Mouse (Mus musculus) MEL (cell line): ENCODE measurements around the gene Myl10. TPM values are rescaled to one million over a fixed set of nuclear protein-coding genes. Genes with fewer than 3 reads are reported as not detected.

Experiments used
- DNase-seq: peaks from one replicate; pipeline ENCODE4 v3.0.0; 2011; ENCODE audit warnings: low read depth, low spot score
- H3K27ac ChIP-seq: 2 replicates; pipeline ENCODE4 v1.5.1; 2012; ENCODE audit warnings: low read depth, mild to moderate bottlenecking, control low read depth, low read length, moderate library complexity; ENCODE audit not compliant: control insufficient read depth
- H3K27me3 ChIP-seq, 2 experiments: fragments of 150-350 bp in 1 of 2; sonication (generic) in 1 of 2; 2 replicates each; pipeline ENCODE4 v1.6.1; 2012; ENCODE audit warnings: low read length in 2 of 2, mild to moderate bottlenecking in 2 of 2, improper control_type of control experiment in 1 of 2, moderate library complexity in 1 of 2; ENCODE audit not compliant: insufficient read depth in 2 of 2, control insufficient read depth in 1 of 2
- H3K36me3 ChIP-seq, 2 experiments: 2 replicates each; pipeline ENCODE4 v1.6.1; 2012 to 2014; ENCODE audit warnings: low read length in 2 of 2, improper control_type of control experiment in 1 of 2, inconsistent platforms in 1 of 2, mild to moderate bottlenecking in 1 of 2; ENCODE audit not compliant: insufficient read depth in 2 of 2, control insufficient read depth in 1 of 2
- H3K4me1 ChIP-seq, 2 experiments: fragments of 150-350 bp in 1 of 2; sonication (generic) in 1 of 2; 2 replicates each; pipeline ENCODE4 v1.6.1; 2012; ENCODE audit warnings: low read length in 2 of 2, improper control_type of control experiment in 1 of 2, mild to moderate bottlenecking in 1 of 2; ENCODE audit not compliant: insufficient read depth in 2 of 2, control insufficient read depth in 1 of 2
- H3K4me3 ChIP-seq, 2 experiments: fragments of 150-350 bp in 1 of 2; sonication (generic) in 1 of 2; 2 replicates each; pipeline ENCODE4 v1.5.1; 2012; ENCODE audit warnings: low read depth in 2 of 2, low read length in 2 of 2, mild to moderate bottlenecking in 2 of 2, moderate library complexity in 2 of 2, control low read depth in 1 of 2, improper control_type of control experiment in 1 of 2; ENCODE audit not compliant: control insufficient read depth in 1 of 2, insufficient read depth in 1 of 2
- H3K79me2 ChIP-seq: 2 replicates; pipeline ENCODE4 v1.6.1; 2012; ENCODE audit warnings: mild to moderate bottlenecking, low read length, moderate library complexity; ENCODE audit not compliant: control insufficient read depth, poor library complexity, insufficient read depth
- H3K9ac ChIP-seq: 2 replicates; pipeline ENCODE4 v1.6.1; 2012; ENCODE audit warnings: low read depth, mild to moderate bottlenecking, control low read depth, low read length, moderate library complexity; ENCODE audit not compliant: control insufficient read depth, poor library complexity, severe bottlenecking
- H3K9me3 ChIP-seq: fragments of 150-350 bp; sonication (generic); replicated peaks from 2 replicates; pipeline ENCODE4 v1.6.1; 2012; ENCODE audit warnings: mild to moderate bottlenecking, low read length, improper control_type of control experiment, moderate library complexity; ENCODE audit not compliant: insufficient read depth
- CHD1 ChIP-seq: IDR thresholded peaks from 2 replicates; pipeline ENCODE4 v1.6.1; 2012; ENCODE audit warnings: low read depth, mild to moderate bottlenecking, inconsistent platforms, low read length, improper control_type of control experiment
- EP300 ChIP-seq, 2 experiments: IDR thresholded peaks; 2 replicates each; pipeline ENCODE4 v1.6.1; 2011; ENCODE audit warnings: improper control_type of control experiment in 2 of 2, low read length in 2 of 2, low read depth in 1 of 2, mild to moderate bottlenecking in 1 of 2
- ETS1 ChIP-seq: IDR thresholded peaks from 2 replicates; pipeline ENCODE4 v1.6.1; 2012; ENCODE audit warnings: low read depth, mild to moderate bottlenecking, inconsistent platforms, low read length, improper control_type of control experiment, moderate library complexity
- HCFC1 ChIP-seq: IDR thresholded peaks from 2 replicates; pipeline ENCODE4 v1.6.1; 2012; ENCODE audit warnings: low read depth, mild to moderate bottlenecking, inconsistent platforms, low read length, improper control_type of control experiment, moderate library complexity
- JUND ChIP-seq: IDR thresholded peaks from 2 replicates; pipeline ENCODE4 v1.6.1; 2011; ENCODE audit warnings: low read depth, mild to moderate bottlenecking, improper control_type of control experiment, low read length
- MAFK ChIP-seq: IDR thresholded peaks from 2 replicates; pipeline ENCODE4 v1.6.1; 2011; ENCODE audit warnings: low read depth, mild to moderate bottlenecking, low read length, improper control_type of control experiment, borderline replicate concordance
- MXI1 ChIP-seq: IDR thresholded peaks from 2 replicates; pipeline ENCODE4 v1.6.1; 2011; ENCODE audit warnings: mild to moderate bottlenecking, low read depth, low read length, improper control_type of control experiment
- MYB ChIP-seq: IDR thresholded peaks from 2 replicates; pipeline ENCODE4 v1.6.1; 2011; ENCODE audit warnings: mild to moderate bottlenecking, low read depth, low read length, improper control_type of control experiment
- NELFE ChIP-seq: IDR thresholded peaks from 2 replicates; pipeline ENCODE4 v1.6.1; 2011; ENCODE audit warnings: low read depth, low read length, improper control_type of control experiment
- NRF1 ChIP-seq: IDR thresholded peaks from 2 replicates; pipeline ENCODE4 v1.6.1; 2014; ENCODE audit warnings: low read depth, mild to moderate bottlenecking, inconsistent platforms, low read length, improper control_type of control experiment, moderate library complexity; ENCODE audit not compliant: poor library complexity, insufficient read depth, severe bottlenecking
- POLR2AphosphoS2 ChIP-seq: IDR thresholded peaks from 2 replicates; pipeline ENCODE4 v1.6.1; 2011; ENCODE audit warnings: low read length, improper control_type of control experiment
- POLR2AphosphoS5 ChIP-seq: IDR thresholded peaks from 2 replicates; pipeline ENCODE4 v1.6.1; 2012; ENCODE audit warnings: low read depth, borderline replicate concordance, mild to moderate bottlenecking, inconsistent platforms, low read length, moderate library complexity, mixed read lengths
- RAD21 ChIP-seq: IDR thresholded peaks from 2 replicates; pipeline ENCODE4 v1.6.1; 2011; ENCODE audit warnings: mild to moderate bottlenecking, low read depth, low read length, improper control_type of control experiment
- SIN3A ChIP-seq: IDR thresholded peaks from 2 replicates; pipeline ENCODE4 v1.6.1; 2012; ENCODE audit warnings: low read length, improper control_type of control experiment, inconsistent platforms
- SMC3 ChIP-seq: IDR thresholded peaks from 2 replicates; pipeline ENCODE4 v1.6.1; 2011; ENCODE audit warnings: low read depth, low read length, improper control_type of control experiment
- TCF12 ChIP-seq: IDR thresholded peaks from 2 replicates; pipeline ENCODE4 v1.6.1; 2014; ENCODE audit warnings: low read depth, mild to moderate bottlenecking, inconsistent platforms, low read length, improper control_type of control experiment, moderate library complexity
- ZC3H11A ChIP-seq: IDR thresholded peaks from 2 replicates; pipeline ENCODE4 v1.6.1; 2012; ENCODE audit warnings: low read depth, mild to moderate bottlenecking, inconsistent platforms, low read length, improper control_type of control experiment
- ZKSCAN1 ChIP-seq: IDR thresholded peaks from 2 replicates; pipeline ENCODE4 v1.6.1; 2012; ENCODE audit warnings: low read depth, mild to moderate bottlenecking, inconsistent platforms, low read length, improper control_type of control experiment, moderate library complexity
- polyA plus RNA-seq, 2 experiments: library from polyadenylated mRNA; stranded (reverse) in 1 of 2; unstranded in 1 of 2; fragments of >175 nt in 1 of 2; fragments of >200 nt in 1 of 2; gene quantifications; 2 replicates each; pipeline versions ENCODE4 v1.2.1 to v1.2.4; 2012; ENCODE audit warnings: low replicate concordance in 2 of 2, low read depth in 1 of 2; ENCODE audit not compliant: insufficient read length in 2 of 2, insufficient read depth in 1 of 2, missing spikeins in 1 of 2
- total RNA-seq: library from RNA; depleted of rRNA; stranded (reverse); fragments of 300-350 nt; gene quantifications from 2 replicates; pipeline ENCODE4 v1.2.3, GENCODE M21; 2012

Myl10 gene
- total and polyA plus RNA-seq, 3 experiments: 0.11 to 0.42 TPM; not detected in 1

DNA sequence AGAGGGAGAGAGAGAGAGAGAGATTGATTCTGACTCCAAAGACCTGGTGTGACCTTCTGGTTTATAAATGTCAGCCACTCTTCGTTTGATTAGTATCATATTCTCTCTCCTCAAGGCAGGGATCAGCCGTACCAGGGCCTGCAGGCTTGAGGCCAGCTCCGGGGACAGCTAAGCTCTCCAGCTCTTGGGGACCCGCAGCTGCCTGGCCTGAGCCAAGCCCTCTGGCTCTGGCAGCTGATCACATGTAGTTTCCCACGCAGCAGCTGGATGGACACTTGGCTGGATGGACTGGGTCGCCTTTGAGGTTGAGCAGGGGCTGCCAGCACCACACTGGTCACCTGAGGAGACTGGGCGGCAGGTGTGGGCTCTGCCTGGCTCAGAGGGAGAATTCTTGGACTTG is 5.4 kb upstream of the Myl10 start:
- H3K27me3 ChIP-seq: no peaks in the 10 kb centered on the region; a peak in 1 of 4 replicates
- H3K4me1 ChIP-seq: no peaks in the 10 kb centered on the region
- no peak overlapping the region for H3K4me3 ChIP-seq
- TF ChIP-seq POLR2AphosphoS2 (no peak), EP300 (IDR thresholded peaks at IDR 0.05; ENCODE audit: low read depth in 1 of 2, low read length in 2 of 2) (no peak), TCF12 (no peak), RAD21 (no peak), ETS1 (no peak), ZC3H11A (no peak), JUND (no peak), MAFK (no peak), SMC3 (no peak), HCFC1 (no peak), ZKSCAN1 (no peak), MYB (no peak), SIN3A (no peak)
- H3K27ac ChIP-seq: no peak overlapping the region
- H3K9ac ChIP-seq: no peak overlapping the region
- no peak for DNase-seq
- no peaks in the 10 kb centered on the region for H3K79me2 ChIP-seq
- no peaks in the 10 kb centered on the region for H3K36me3 ChIP-seq
- H3K9me3 ChIP-seq: no peaks in the 10 kb centered on the region

DNA sequence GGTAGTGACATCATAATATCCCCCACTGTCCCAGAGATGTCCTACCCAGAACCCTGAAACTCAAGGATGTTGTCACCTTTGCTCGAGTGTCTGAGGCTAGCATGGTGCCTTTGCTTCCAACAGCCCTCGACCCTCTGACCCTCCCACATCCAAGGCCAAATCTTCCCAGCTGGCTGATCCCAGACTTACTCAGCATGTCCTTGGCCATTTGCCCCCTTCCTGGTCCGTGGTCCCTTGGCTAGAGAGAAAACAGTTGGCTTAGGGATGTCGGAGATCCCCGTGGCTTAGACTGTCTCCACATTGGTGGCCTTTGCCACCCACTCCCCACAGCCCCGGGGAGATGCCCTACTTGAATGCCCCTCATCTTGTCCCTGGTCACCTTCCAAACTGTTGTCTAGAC is 4.1 kb upstream of the Myl10 start:
- no peak for TF ChIP-seq NRF1
- no peak for TF ChIP-seq CHD1
- TF ChIP-seq, all 39 proteins: peak for 0
- no peak for DNase-seq
- Histone ChIP-seq H3K4me1 (no peaks in the 10 kb centered on the region), H3K27me3 (no peaks in the 10 kb centered on the region; a peak in 1 of 4 replicates), H3K4me3 (no peak overlapping the region), H3K36me3 (no peaks in the 10 kb centered on the region), H3K27ac (no peak overlapping the region), H3K9me3 (no peaks in the 10 kb centered on the region), H3K9ac (no peak overlapping the region), H3K79me2 (no peaks in the 10 kb centered on the region)

DNA sequence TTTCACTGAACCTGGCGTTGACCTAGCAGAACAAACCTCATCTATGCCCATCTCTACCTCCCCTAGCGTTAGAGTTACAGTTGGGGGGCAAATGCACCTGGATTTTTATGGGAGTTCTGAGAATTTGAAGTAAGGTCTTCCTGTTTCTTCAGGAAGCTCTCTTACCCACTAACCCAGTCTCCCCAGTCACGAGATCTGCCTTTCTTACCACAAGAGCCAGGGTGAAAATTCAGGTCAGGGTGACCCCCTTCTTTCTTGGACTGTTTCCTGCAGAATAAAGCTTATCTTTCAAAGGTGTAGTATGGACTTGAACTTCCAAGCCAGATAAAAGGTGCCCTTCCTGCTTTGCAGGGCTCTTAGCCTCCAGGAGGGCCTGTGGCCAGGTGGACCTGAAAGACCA is 1.8 kb upstream of the Myl10 start:
- Histone ChIP-seq H3K4me1 (no peaks in the 10 kb centered on the region), H3K9me3 (no peaks in the 10 kb centered on the region), H3K79me2 (no peaks in the 10 kb centered on the region), H3K36me3 (no peaks in the 10 kb centered on the region), H3K4me3 (no peak overlapping the region), H3K9ac (no peak overlapping the region), H3K27me3 (no peaks in the 10 kb centered on the region; a peak in 1 of 4 replicates), H3K27ac (no peak overlapping the region)
- no peak for TF ChIP-seq POLR2AphosphoS2
- TF ChIP-seq MXI1: no peak
- TF ChIP-seq POLR2AphosphoS5: no peak
- no peak for TF ChIP-seq EP300 (IDR thresholded peaks at IDR 0.05; ENCODE audit: low read depth in 1 of 2, low read length in 2 of 2)
- TF ChIP-seq HCFC1: no peak
- no peak for TF ChIP-seq NELFE
- DNase-seq: no peak
